16 mouse cellular contexts compared by ENCODE assay signal in the genomic region with DNA sequence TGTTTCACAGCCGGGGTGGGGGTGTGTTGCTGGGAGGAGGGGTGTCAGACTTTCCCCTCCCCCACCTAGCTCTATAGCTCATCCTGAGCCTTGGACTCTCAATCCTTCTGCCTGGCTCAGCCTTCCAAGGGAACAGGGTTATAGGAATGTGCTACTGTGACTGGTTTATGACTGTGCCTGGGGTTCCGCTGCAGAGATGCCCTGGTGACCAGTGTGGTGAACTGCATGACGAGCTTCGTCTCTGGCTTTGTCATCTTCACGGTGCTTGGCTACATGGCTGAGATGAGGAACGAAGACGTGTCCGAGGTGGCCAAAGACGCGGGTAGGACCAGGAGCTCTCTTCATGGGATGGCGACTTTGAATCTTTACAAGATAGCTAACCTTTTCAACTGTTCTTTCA. TPM values are rescaled to one million over a fixed set of nuclear protein-coding genes. Genes with fewer than 3 reads are reported as not detected.
"Had no signal": no experiment of that assay in that cellular context is flagged by ENCODE, and none has a peak within 500 bp of the region (broad histone marks: within the 10 kb centered on the region; RNA-seq: fewer than 3 reads in every experiment).

No protein-coding gene starts in this region.

- DNase-seq: kidney, adult 11 months; kidney, adult 9 months; kidney, postnatal 10 days; lung, embryonic 14.5 days; lung, postnatal 14 days; spleen, adult 18-20 months; thymus, postnatal 36 days had no signal

- H3K27me3 ChIP-seq: limb, embryonic 15.5 days; liver, embryonic 15.5 days; neural tube, embryonic 15.5 days; stomach, embryonic 15.5 days had no signal

- H3K27ac ChIP-seq: limb, embryonic 15.5 days; liver, embryonic 15.5 days; macrophage; midbrain, embryonic 12.5 days; neural tube, embryonic 15.5 days; stomach, embryonic 15.5 days had no signal

- H3K9ac ChIP-seq: limb, embryonic 15.5 days; liver, embryonic 15.5 days; lung, embryonic 14.5 days; midbrain, embryonic 12.5 days; neural tube, embryonic 15.5 days; stomach, embryonic 15.5 days had no signal

- H3K9me3 ChIP-seq: limb, embryonic 15.5 days; liver, embryonic 15.5 days; midbrain, embryonic 12.5 days; neural tube, embryonic 15.5 days; stomach, embryonic 15.5 days had no signal

- H3K4me1 ChIP-seq: limb, embryonic 15.5 days; midbrain, embryonic 12.5 days; neural tube, embryonic 15.5 days; stomach, embryonic 15.5 days had no signal

- H3K36me3 ChIP-seq: limb, embryonic 15.5 days; liver, embryonic 15.5 days; midbrain, embryonic 12.5 days; neural tube, embryonic 15.5 days; stomach, embryonic 15.5 days had no signal

- H3K4me2 ChIP-seq: limb, embryonic 15.5 days; liver, embryonic 15.5 days; lung, embryonic 14.5 days; midbrain, embryonic 12.5 days; neural tube, embryonic 15.5 days; stomach, embryonic 15.5 days had no signal

- H3K4me3 ChIP-seq: limb, embryonic 15.5 days; liver, embryonic 15.5 days; midbrain, embryonic 12.5 days; myocyte; neural tube, embryonic 15.5 days; stomach, embryonic 15.5 days had no signal

RNA-seq across cellular contexts. Expression of a gene that starts 19.6 kb away (rescaled TPM):
- total RNA-seq: left cerebral cortex, adult 8-10 months; left cerebral cortex, postnatal 25 days had no signal
- polyA plus RNA-seq: myocyte had no signal
